Mouse (Mus musculus): ENCODE measurements at regions not wholly inside any gene's neighbourhood (a gene's known extent, or its start where the extent isn't known, plus 50 kb on each side); places are given as distances from the start of the nearest gene placed in this dataset.

DNA sequence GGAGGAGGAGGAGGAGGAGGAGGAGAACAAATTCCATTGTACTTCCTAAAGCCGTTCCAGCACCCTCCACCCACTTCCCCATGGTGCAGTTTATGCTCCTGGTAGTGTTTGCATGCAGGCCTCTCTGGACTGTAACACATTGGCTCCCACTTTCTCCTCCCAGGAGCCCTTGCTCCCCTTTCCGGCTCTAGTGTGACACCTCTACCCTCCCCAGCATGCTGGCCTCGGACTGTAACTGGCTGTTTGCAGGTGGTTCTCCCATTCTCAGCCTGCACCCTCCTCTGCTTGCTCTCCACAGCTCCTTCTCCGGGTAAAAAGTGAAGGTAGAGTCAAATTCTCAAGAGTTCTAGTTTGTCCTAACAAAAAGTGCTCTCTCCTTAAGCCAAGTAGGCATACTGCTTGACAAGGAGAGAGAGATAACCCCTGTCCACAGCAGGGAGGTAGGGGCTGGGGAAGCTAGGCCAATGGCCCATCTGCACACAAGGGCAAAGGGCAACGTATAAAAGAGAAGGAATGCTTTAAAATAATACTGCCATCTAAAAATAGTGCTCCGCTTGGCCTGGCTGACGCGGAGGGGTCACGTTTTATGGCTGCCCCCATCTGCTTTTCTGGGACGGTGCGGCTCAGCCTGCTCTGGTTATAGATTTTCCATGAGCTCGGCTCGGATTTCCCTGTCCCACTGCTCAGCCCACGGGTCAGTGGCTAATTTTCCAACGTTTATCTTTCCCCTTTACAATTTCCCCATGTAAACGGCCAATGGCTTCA lies 82.4 kb upstream of the Gm12830 start:
- TF ChIP-seq POLR2A (IDR thresholded peaks at IDR 0.05; ENCODE audit: low read depth, low read length): no peak
- TF ChIP-seq ZKSCAN1 (IDR thresholded peaks at IDR 0.05; ENCODE audit: borderline replicate concordance, low read depth, low read length): no peak
